Mouse (Mus musculus): ENCODE measurements around the gene Pym1.

Gene Pym1

DNA sequence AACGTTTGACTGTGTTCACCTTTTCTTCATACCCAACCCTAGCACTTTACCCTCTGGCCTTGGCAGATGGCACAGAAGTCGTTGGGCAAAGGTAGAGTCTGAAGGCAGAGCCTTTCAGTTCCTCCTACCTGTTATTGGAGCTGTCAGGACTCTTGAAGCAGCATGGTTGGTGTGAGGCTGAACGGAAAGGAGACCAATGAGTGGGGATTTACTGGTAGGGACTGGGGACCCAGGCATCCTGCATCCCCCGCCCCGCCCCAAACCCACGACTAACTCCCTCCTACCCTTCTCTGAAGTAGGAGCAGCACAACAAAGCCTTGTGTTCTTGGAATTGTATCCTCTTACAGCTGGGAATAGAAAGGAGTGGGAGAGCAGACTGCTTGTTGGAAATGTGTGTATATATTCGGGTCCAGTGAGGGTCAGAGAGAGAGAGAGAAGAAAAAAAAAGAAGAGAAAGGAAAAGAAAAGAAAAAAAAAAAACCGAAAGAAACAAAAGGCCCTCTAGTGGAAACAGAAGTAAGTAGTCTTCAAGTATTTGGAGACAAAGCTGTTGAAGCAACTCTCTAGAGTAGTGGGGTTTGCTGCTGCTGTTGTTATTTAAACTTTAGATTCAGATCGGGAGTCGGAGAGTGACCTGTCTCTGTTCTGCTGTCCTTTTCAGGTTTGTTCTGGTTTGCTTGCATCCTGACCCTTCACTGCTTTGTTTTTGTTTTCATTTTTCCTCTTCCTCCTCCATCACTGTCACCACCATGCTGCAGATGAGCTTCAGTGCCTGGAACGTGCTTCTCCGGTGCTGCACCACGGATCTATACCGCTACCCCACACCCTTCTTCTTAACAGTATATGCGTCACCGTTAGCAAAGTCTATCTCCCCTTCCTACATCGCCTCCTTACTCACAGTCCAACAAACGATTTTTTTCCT is 2.7 kb upstream of the Pym1 start, which contains the start of gene Dgka:
Gene Dgka (minus strand): TSS at position 176 of the 922 bp plus-strand sequence.
- DNase-seq (ENCODE audit: low spot score in 2 of 2) = no peak

DNA sequence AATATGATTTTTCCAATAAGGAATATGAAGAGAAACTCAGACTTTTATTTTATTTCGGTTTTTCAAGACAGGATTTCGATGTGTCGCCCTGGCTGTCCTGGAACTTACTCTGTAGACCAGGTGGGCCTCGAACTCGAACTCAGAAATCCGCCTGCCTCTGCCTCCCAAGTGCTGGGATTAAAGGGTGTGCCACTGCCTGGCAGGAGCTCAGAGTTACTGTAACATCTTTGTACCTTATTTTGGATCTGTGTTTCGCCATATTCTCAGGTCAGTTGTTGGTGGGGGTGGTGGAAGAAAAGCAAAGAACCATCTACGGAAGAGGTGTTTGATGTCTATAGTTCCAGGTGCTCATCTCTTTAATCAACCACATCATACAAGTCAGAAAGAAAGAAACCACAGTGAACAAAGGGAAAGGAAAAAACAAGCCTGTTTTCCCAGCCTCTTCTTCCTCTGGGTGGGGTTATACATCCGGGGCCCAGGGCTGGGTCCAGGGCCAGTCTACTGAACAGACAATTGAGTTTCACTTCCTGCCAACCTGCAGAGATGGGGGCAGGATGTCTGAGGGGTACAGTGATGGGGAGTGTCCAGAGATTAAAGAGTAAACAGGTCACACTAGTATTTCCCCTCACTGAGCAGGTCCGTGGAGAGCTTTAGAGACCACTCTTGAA is 1.6 kb upstream of the Pym1 start:
- no peak for DNase-seq (ENCODE audit: low spot score in 2 of 2)

DNA sequence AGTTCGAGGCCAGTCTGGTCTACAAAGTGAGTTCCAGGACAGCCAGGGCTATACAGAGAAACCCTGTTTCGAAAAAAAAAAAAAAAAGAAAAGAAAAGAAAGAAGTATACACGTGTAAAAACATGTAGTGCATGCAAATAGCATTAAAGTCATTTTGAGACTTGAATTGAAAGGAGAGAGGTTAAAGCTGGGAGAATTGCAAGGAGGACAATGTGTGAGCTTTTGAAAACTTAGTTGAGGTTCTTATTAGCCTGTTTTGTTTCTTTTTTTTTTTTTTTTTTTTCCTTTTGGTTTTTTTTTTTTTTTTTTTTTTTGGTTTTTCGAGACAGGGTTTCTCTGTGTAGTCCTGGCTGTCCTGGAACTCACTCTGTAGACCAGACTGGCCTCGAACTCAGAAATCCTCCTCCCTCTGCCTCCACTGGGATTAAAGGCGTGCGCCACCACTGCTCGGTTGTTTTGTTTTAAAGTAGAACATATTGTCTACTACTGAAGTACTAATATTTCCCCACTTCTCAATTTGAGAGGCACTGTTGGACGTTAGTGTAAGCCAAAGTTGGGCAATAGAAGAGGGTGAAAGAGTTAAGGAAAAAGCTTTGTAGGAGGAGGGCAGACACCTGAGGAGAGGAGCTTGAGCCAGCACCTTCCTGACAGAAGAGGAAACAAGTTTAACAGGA is 580 bp upstream of the Pym1 start:
- no peak for DNase-seq (ENCODE audit: low spot score in 2 of 2)

DNA sequence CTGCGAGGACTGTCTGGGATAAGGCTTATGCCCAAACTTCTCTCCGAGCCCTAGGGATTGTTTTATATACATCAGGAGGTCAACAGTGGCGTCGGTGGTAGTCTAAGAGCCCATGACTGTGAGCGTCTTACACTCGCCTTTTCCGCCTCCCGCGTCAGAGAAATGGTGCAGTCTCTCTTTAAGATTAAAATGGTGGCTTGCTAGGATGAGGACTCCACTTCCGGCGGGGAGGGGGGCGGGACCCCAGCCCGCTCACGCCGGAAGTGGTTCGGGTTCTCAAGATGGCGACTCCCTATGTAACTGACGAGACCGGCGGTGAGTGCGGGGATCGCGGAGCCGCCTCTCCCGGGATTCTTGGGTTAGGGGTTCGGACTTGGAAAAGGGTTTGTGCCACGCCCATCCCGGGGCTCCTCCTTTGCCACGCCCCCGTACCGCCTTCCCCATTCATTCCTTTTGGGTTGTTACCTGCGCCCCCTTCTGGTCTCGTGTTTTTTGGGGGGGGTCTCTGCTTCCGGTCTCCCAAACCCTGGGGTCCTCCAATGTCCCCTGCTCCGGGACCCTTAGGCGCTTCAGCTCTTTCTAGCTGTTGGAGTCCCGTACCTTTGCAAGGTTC is 669 bp downstream of the Pym1 start:
- peak; percentile 70 to 74 for DNase-seq (ENCODE audit: low spot score in 2 of 2)

DNA sequence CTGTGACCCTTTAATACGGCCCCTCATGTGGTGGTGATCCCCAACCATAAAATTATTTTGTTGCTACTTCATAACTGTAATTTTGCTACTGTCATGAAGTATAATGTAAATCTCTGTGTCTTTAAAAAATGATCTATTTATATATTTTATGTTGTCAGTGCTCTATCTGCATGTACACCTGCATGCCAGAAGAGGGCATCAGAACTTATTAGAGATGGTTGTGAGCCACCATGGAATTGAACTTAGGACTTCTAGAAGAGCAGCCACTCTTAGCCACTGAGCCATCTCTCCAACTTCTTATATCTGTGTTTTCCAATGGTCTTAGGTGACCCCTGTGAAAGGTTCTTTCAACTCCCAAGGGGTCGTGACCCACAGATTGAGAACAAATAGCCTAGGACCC is 25.2 kb downstream of the Pym1 start:
- no peak for DNase-seq (ENCODE audit: low spot score in 2 of 2)

DNA sequence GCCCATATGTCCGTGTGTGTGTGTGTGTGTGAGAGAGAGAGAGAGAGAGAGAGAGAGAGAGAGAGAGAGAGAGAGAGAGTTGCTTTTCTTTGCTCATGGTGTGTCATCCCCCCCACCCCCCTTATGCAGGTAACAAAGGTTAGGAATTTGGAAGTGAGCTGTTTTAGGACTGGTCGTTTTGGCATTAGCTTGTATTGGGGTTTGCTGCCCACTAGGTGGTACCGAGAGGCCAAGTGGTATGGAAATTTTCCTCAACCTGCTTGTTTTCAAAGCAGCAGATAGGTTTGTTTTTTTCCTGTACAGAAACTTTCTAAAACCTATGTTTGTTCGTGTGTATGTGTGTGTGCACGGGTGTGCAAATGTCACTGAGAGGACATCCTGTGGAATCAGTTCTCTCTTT is 26.0 kb downstream of the Pym1 start:
- DNase-seq (ENCODE audit: low spot score in 2 of 2) = no peak

DNA sequence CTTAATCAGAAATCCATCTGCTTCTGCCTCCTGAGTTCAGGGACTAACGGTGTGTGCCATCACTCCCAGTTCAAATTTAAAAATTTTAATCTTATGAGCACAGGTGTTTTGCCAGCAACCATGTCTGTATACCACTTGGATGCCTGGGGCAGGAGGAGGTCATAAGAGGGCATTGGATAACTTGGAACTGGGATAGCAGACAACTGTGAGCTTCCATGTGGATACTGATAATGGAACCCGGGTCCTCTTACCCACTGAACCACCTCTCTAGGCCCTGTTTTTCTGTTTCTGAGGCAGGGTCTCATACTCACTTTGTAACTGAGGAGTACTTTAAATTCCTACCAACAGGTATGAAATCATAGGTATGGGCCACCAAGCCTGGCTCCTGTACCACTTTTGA is 30.8 kb downstream of the Pym1 start:
- no peak for DNase-seq (ENCODE audit: low spot score in 2 of 2)

DNA sequence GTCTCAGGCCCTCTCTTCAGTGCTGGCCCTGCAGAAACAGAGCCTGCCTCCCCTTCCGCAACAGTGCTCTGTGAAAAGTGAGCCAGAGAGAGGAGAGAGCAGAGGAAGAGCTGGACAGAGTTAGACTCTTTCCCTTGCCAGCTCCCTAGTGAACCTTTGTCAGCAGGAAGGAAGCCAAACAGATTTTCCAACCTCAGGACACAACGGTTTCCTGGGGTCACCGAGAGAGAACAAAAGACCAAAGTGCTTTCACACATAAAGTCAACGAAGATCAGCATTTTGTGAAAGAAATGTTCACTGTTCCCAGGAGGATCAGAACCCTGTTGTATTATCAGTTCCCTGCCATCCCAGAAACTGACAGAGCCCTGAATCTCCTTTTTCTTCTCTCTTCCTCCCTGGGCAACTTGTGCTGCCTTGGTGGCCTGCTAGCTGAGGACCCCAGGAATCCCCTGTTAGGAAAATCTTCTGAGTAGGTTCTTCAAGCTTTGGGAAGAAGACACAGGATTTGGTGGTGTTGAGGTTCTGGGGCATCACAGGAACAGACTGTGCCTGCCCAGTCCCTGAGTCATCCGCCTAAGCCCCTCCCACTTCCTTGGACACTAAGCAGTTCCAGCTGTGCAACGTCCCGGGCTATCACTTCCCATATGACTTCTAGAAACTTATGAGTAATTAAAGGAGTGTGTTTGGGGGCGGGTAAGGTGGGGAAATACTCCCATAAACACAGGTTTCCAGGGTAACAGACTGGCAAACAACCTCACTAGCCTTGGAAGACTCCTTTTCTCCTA is 31.5 kb downstream of the Pym1 start:
- no peak for DNase-seq (ENCODE audit: low spot score in 2 of 2)

DNA sequence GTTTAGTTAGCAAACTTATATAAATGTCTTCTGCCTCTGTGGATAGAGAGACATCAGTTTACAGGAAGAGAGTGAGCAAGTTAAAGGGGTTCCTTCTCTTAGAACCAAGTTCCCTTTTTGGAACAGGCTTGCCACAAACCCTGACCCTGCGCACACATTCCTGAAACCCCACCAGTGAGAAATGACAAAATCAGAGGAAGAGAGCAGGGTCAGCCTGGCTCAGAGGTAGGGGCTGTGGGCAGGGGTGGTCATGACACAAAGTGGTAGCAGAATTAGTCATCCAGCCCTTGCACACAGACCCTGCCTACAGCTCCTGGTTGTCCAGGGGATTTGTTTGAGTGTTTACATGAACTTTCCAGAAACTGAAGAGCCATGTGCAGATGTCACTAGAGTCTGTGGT is 32.5 kb downstream of the Pym1 start:
- no peak for DNase-seq (ENCODE audit: low spot score in 2 of 2)

DNA sequence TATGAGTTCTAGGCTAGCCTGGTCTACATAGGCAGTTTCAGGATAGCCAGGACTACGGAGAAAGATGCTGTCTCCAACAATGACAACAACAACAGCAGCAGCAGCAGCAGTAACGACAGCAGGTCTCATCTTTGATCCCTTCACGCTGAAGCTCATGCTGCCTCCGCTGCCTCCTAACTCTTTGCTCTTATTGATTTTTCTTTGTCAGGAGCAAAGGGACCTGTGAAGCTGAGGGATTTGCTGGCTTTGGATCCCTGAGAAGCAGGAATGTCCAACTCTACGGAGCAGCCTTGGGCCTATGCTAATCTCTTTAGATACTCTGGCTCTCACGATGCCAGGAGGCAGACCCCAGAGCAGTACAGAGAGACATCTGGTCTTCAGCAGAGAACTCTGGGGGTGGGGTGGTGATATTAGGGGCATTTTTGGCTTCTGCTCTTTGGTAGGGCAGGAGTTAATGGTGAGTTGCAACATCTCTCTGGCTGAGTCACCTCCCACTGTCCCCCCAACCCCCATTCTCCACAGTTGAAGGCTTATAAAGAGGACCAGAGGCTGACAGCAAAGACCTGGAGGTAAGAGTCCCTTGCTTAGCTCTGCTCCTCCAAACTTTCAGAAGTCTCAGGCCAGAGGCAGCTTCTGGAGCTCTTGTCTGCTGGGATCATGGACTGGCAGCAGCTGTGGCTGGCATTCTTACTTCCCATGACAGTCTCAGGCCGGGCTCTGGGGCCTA is 42.9 kb downstream of the Pym1 start, which contains the start of gene Mmp19:
Gene Mmp19 (plus strand): TSS at position 513 of the 727 bp plus-strand sequence.
- DNase-seq (ENCODE audit: low spot score in 2 of 2) = no peak

- no peak for DNase-seq (ENCODE audit: low spot score in 2 of 2)
Observed at GRCm38 (mm10) chr10:128792041-128792440, 44.4 kb downstream of the Pym1 start.

GRCm38 (mm10) chr10:128793258-128793657 is 45.6 kb downstream of the Pym1 start:
- no peak for DNase-seq (ENCODE audit: low spot score in 2 of 2)

DNA sequence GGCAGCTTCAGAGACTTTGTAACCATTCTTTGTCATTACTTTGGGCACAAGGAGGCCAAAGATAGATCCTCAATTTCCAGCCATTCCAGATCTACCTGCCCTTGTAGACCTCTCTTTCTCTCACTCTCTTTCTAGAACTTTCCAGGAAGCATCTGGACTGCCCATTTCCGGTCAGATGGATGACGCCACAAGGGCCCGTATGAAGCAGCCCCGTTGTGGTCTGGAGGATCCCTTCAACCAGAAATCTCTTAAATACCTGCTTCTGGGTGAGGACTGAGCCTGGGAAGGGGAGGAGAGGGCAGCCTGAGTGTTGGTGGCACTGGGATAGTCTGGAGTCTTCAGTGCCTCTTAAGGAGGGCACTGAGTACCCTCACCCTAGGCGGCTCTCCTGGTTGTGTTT is 46.7 kb downstream of the Pym1 start:
- DNase-seq (ENCODE audit: low spot score in 2 of 2) = no peak

DNA sequence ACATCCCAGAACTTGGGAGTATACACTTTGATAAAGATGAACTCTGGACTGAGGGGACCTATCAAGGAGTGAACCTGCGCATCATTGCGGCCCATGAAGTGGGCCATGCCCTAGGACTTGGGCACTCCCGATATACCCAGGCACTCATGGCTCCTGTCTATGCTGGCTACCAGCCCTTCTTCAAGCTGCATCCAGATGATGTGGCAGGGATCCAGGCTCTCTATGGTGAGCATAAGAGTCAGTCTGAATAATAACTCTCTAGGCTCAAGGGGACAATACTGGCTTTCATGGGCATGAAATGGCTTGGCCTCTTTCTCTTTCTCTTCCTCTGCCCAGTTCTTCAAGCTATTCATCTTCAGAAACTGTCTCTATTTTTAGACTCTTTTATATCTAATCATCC is 47.9 kb downstream of the Pym1 start:
- no peak for DNase-seq (ENCODE audit: low spot score in 2 of 2)

DNA sequence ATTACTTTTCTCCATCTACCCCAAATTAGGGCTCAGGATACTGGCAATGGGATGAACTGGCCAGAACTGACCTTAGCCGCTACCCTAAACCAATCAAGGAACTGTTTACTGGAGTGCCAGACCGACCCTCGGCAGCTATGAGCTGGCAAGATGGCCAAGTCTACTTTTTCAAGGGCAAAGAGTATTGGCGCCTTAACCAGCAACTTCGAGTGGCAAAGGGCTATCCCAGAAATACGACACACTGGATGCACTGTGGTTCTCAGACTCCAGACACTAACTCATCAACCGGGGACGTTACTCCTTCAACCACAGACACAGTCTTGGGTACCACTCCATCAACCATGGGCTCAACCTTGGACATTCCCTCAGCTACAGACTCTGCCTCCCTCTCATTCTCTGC is 51.0 kb downstream of the Pym1 start:
- no peak for DNase-seq (ENCODE audit: low spot score in 2 of 2)

DNA sequence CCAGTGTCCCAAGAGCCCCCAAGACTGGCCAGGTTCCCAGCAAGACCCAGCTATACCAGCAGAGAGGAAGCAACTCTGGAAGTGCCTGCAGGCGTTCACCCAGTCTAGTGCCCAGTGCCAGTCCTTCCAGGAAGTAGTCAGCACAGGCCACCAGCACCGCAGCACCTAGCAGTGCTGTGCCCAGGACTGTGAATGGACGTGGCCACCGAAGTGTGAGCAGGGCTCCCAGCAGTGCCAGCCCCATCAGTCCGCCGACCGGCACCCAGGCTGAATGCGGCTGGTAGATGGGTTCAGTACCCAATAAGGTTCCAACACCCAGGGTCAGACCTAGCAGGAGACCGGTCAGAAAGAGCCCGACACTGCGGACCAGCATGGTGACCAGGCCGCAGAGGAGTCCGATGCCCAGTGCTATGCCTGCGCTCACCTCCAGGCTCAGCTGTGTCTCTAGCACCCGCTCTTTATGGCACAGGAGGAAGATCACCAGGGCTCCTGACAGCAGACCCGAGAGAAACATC is 54.3 kb downstream of the Pym1 start:
- no peak for DNase-seq (ENCODE audit: low spot score in 2 of 2)

DNA sequence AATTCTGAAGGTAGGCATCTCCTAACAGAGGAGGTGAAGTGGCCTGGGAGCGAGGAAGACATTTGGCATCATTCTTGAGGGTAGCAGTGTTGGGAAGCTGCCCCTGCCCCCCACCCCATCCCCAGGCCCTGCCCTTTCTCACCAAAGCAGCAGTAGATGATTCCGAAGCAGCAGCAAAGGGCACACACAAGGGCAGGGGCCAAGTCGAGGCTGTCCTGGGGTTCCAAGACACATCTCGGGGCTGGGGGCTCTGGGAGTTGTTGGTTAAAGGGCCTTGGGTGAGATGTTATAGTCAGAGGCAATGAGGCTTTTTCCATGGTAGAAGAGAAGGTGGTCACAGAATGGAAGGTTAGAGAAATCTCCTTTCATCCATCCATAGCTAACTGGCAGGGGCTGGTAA is 55.3 kb downstream of the Pym1 start:
- no peak for DNase-seq (ENCODE audit: low spot score in 2 of 2)

DNA sequence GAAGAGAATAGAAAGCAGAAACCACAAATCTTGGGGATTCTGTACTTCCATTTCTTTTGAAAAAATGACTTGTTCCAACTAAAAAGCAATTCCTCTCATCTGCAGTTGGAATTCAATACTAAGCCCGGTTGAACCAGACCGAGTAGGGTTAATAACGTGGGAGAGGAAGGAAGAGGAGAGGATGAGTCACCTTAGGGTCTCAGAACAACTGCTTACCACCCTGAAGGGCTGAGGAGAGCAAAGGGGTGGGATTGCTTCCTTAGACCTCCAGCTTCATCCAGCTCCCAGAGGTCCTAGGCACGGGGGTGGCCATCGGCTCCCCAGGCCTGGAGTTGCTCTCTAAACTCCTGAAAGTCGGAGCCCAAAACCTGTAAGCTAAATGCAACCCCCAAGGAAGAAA is 55.7 kb downstream of the Pym1 start:
- no peak for DNase-seq (ENCODE audit: low spot score in 2 of 2)

DNA sequence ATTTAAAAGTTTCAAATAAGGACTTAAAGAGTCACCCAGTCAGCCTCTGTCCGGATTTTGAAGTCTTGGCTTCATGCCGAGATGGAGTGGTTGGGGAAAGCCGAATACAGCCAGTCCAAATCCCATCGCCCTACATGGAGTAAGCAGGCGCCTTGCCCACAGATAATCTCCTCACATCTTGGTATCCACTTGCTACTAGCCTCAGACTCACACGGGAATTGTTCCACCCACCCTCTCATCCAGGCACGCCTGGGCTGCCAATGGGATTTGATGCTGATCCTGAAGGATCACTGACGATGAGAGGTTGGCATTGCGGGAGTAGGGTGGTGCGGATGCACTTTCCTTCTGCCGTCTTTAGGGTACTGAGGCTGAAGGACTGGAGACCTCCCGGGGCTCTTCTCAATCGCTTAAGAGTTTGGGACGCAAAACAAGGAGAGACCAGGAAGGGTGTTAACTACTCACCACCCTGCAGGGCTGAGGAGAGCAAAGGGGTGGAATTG is 56.1 kb downstream of the Pym1 start, which contains the start of gene Dnajc14:
Gene Dnajc14 (plus strand): TSS at position 292 of the 500 bp plus-strand sequence.
- peak; percentile 59 to 70 for DNase-seq (ENCODE audit: low spot score in 2 of 2)

Measured in right cerebral cortex, postnatal 36 days (tissue).